Mouse (Mus musculus) hindbrain, embryonic 12.5 days (tissue): ENCODE data around the gene Nisch. TPM values are rescaled to one million over a fixed set of nuclear protein-coding genes. Genes with fewer than 3 reads are reported as not detected.

ENCODE experiments used
- ATAC-seq: fragments of 200-750 bp; cut with Nextera tagmentation; 2 replicates; pipeline ENCODE4 v1.8.0; 2017; ENCODE audit warnings: moderate TSS enrichment; ENCODE audit not compliant: low FRiP score
- H3K27ac ChIP-seq: fragments of 300-500 bp; sonication (generic); 2 replicates; pipeline ENCODE4 v1.5.1; 2016; ENCODE audit warnings: mild to moderate bottlenecking
- H3K27me3 ChIP-seq: fragments of 300-500 bp; sonication (generic); 2 replicates; pipeline ENCODE4 v1.6.1; 2016; ENCODE audit warnings: mild to moderate bottlenecking
- H3K36me3 ChIP-seq: fragments of 300-500 bp; sonication (generic); 2 replicates; pipeline ENCODE4 v1.6.1; 2016; ENCODE audit warnings: mild to moderate bottlenecking
- H3K4me1 ChIP-seq: fragments of 300-500 bp; sonication (generic); 2 replicates; pipeline ENCODE4 v1.6.1; 2016
- H3K4me2 ChIP-seq: fragments of 300-500 bp; sonication (generic); replicated peaks from 2 replicates; pipeline ENCODE4 v1.6.1; 2016; ENCODE audit warnings: mild to moderate bottlenecking
- H3K4me3 ChIP-seq: fragments of 300-500 bp; sonication (generic); 2 replicates; pipeline ENCODE4 v1.5.1; 2016; ENCODE audit warnings: mild to moderate bottlenecking
- H3K9ac ChIP-seq: fragments of 300-500 bp; sonication (generic); 2 replicates; pipeline ENCODE4 v1.6.1; 2016; ENCODE audit warnings: mild to moderate bottlenecking, moderate library complexity
- H3K9me3 ChIP-seq: fragments of 300-500 bp; sonication (generic); replicated peaks from 2 replicates; pipeline ENCODE4 v1.6.1; 2016; ENCODE audit warnings: mild to moderate bottlenecking
- WGBS: fragments of 180-500 bp; shearing (Covaris S2); methylation state at CpG from one replicate; pipeline ENCODE4 v1.1.7; 2016; 5-methylcytosine and 5-hydroxymethylcytosine counted together
- polyA plus RNA-seq: library from polyadenylated mRNA; unstranded; fragments of >200 nt; fragmentation: Nextera tagmentation; extraction: Ambion mirVana; gene quantifications from 2 replicates; pipeline ENCODE4 v1.2.1, GENCODE M21; 2016

The Nisch gene
- polyA plus RNA-seq, 1 experiment from 2014 or later: 474 TPM

GRCm38 (mm10) chr14:31166827-31167226 is 49.9 kb downstream of the Nisch start:
- WGBS: 63% methylated on average over 9 of the region's 9 CpGs
- Histone ChIP-seq H3K4me2 (no peak overlapping the region), H3K27ac (no peak overlapping the region), H3K9me3 (no peaks in the 10 kb centered on the region), H3K4me1 (peaks cover 10% of the 10 kb centered on the region), H3K36me3 (peaks cover 24% of the 10 kb centered on the region), H3K4me3 (no peak overlapping the region), H3K9ac (no peak overlapping the region), H3K27me3 (no peaks in the 10 kb centered on the region)
- no peak for ATAC-seq

- Histone ChIP-seq H3K4me3 (no peak overlapping the region), H3K9me3 (no peaks in the 10 kb centered on the region), H3K36me3 (peaks cover 17% of the 10 kb centered on the region), H3K27me3 (no peaks in the 10 kb centered on the region), H3K27ac (no peak overlapping the region), H3K9ac (no peak overlapping the region), H3K4me1 (peaks cover 10% of the 10 kb centered on the region), H3K4me2 (no peak overlapping the region)
- 61% methylated on average over 10 of the region's 10 CpGs for WGBS
- ATAC-seq: no peak
Measured at GRCm38 (mm10) chr14:31165991-31166630, 50.6 kb downstream of the Nisch start.

DNA sequence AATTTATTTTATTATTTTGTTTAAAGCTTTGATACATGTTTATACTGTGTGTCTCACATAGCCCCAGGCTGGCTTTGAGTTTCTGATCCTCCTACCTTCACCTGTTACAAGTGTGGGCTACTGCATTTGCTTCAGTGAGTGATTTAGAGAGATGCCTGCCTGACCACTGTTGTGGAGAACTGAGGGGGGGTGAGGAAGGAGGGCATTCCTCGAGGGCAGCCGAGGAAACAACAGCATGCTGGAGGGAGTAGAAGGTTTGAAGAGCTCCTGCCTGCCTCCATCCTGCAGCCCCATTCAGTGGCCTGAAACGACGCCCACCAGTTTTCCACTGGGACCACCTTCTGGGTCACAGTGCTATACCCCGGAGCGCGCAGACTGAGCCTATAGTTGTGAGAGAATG is 51.3 kb downstream of the Nisch start:
- H3K4me2 ChIP-seq: no peak overlapping the region
- ATAC-seq: no peak
- 45% methylated on average over 7 of the region's 7 CpGs for WGBS
- H3K9me3 ChIP-seq: no peaks in the 10 kb centered on the region
- no peak overlapping the region for H3K4me3 ChIP-seq
- H3K27me3 ChIP-seq: no peaks in the 10 kb centered on the region
- no peak overlapping the region for H3K27ac ChIP-seq
- H3K9ac ChIP-seq: no peak overlapping the region
- H3K4me1 ChIP-seq: peaks cover 10% of the 10 kb centered on the region
- H3K36me3 ChIP-seq: peaks cover 10% of the 10 kb centered on the region

GRCm38 (mm10) chr14:31165010-31165409 is 51.7 kb downstream of the Nisch start:
- Histone ChIP-seq H3K36me3 (peaks cover 6% of the 10 kb centered on the region; the same call in 1 of the 2 replicates), H3K9me3 (no peaks in the 10 kb centered on the region), H3K4me2 (no peak overlapping the region), H3K4me3 (no peak overlapping the region), H3K9ac (no peak overlapping the region), H3K4me1 (peaks cover 10% of the 10 kb centered on the region), H3K27me3 (no peaks in the 10 kb centered on the region), H3K27ac (no peak overlapping the region)
- 58% methylated on average over 2 of the region's 2 CpGs for WGBS
- ATAC-seq: no peak

DNA sequence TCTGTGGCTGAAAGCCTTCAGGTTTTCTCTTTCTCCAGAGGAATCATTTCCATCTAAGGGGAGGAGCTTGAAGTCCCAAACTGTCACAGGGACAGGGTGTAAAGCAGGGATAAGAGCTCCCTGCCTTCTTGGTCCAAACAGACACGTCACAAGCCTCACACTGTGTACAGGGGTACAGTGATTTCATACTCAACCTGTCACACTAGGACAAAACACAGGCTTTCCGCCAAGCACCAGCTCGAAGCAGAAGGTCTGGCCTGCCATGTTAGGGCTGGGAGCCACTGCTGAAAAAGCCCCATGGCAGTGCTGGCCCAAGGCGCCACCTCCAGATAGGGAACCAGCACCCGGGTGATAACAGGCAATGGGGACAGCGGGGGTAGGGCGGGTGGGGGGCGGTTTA is 52.7 kb downstream of the Nisch start:
- Histone ChIP-seq H3K36me3 (no peaks in the 10 kb centered on the region), H3K27ac (no peak overlapping the region), H3K4me2 (no peak overlapping the region), H3K9ac (no peak overlapping the region), H3K27me3 (no peaks in the 10 kb centered on the region), H3K4me1 (peaks cover 10% of the 10 kb centered on the region), H3K9me3 (no peaks in the 10 kb centered on the region), H3K4me3 (no peak overlapping the region)
- ATAC-seq: no peak
- 88% methylated on average over 8 of the region's 8 CpGs for WGBS

DNA sequence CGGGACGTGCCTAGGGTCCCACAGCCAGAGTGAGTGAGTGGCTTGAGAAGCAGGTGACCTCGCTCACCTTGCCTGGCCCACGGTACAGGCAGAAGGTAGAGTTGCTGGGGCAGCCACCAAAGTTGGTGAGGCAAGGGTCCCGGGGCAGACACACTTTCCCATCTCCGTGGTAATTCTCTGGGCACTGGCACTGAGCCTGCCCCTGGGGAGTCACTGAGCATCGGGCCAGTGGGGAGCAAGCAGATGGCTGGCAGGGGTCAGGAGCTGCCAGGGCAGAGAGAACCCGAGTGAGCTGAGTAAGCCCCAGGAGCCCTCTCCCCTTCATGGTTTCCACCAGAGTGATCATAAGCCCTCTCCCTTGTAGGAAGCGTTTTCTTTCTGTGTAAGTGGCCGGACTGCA is 55.1 kb downstream of the Nisch start:
- Histone ChIP-seq H3K9ac (no peak overlapping the region), H3K4me3 (no peak overlapping the region)

DNA sequence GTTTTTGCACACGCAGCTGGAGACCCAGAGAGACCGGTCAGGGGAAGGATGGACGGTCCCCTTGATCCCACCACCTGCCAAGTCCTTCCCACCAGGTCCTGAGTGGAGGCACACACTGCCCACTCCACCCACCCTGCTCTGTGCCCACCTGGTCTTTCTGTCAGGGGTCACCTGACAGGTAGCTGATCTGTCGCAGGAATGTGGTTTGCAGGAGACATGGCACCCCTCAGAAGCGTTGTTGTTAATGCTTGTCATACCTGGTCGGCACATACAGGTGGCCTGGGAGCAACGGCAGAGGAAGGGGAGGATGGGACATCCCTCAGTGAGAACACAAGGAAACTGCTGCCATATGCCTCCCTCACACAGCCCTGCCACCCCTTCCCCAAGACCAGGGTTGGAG is 55.6 kb downstream of the Nisch start:
- no peak overlapping the region for H3K9ac ChIP-seq
- no peaks in the 10 kb centered on the region for H3K9me3 ChIP-seq
- no peaks in the 10 kb centered on the region for H3K27me3 ChIP-seq
- no peak overlapping the region for H3K4me3 ChIP-seq
- no peak for ATAC-seq
- no peak overlapping the region for H3K4me2 ChIP-seq
- H3K4me1 ChIP-seq: peaks cover 7% of the 10 kb centered on the region
- H3K27ac ChIP-seq: no peak overlapping the region
- WGBS: 90% methylated on average over 7 of the region's 7 CpGs
- H3K36me3 ChIP-seq: no peaks in the 10 kb centered on the region

More for the DNA sequence above, 55.1 kb downstream of the Nisch start:
- no peaks in the 10 kb centered on the region for H3K9me3 ChIP-seq
- H3K27ac ChIP-seq: no peak overlapping the region
- H3K4me1 ChIP-seq: peaks cover 10% of the 10 kb centered on the region
- WGBS: 66% methylated on average over 10 of the region's 10 CpGs
- no peak for ATAC-seq
- no peak overlapping the region for H3K4me2 ChIP-seq
- H3K36me3 ChIP-seq: no peaks in the 10 kb centered on the region
- no peaks in the 10 kb centered on the region for H3K27me3 ChIP-seq

GRCm38 (mm10) chr14:31160196-31161150 is 56.3 kb downstream of the Nisch start:
- WGBS: 75% methylated on average over 27 of the region's 27 CpGs
- Histone ChIP-seq H3K4me1 (peaks cover 1% of the 10 kb centered on the region; the same call in 1 of the 2 replicates), H3K9ac (no peak overlapping the region), H3K36me3 (no peaks in the 10 kb centered on the region), H3K4me2 (no peak overlapping the region), H3K9me3 (no peaks in the 10 kb centered on the region), H3K27me3 (no peaks in the 10 kb centered on the region), H3K27ac (no peak overlapping the region), H3K4me3 (no peak overlapping the region)
- ATAC-seq: no peak

DNA sequence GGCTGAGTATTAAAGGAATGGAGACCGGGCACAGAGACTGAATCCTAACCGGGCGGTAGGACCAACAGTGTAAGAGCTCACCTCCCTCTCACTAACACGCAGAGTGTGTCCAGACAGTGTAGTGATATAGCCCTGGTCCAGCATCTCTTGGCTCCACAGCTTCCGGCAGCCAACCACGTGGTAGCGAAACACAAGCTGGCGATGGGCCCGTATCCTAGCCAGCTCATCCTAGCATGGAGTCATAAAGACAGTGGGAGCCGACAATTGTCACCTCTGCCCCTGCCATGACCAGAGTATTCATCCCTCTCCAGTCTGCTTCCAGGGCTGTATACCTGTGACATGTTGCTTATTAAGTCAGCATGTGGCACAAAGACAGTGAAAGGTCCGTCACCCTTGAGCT is 71.1 kb downstream of the Nisch start:
- Histone ChIP-seq H3K27me3 (no peaks in the 10 kb centered on the region), H3K9ac (no peak overlapping the region), H3K27ac (no peak overlapping the region), H3K36me3 (peaks cover 26% of the 10 kb centered on the region), H3K9me3 (no peaks in the 10 kb centered on the region), H3K4me2 (no peak overlapping the region), H3K4me1 (no peaks in the 10 kb centered on the region), H3K4me3 (no peak overlapping the region)
- ATAC-seq: no peak
- 93% methylated on average over 11 of the region's 11 CpGs for WGBS

GRCm38 (mm10) chr14:31141011-31141410 is 75.7 kb downstream of the Nisch start:
- Histone ChIP-seq H3K9ac (no peak overlapping the region), H3K4me3 (no peak overlapping the region), H3K36me3 (peaks cover 73% of the 10 kb centered on the region), H3K4me1 (no peaks in the 10 kb centered on the region), H3K9me3 (no peaks in the 10 kb centered on the region), H3K27ac (no peak overlapping the region), H3K4me2 (no peak overlapping the region), H3K27me3 (no peaks in the 10 kb centered on the region)
- no peak for ATAC-seq
- WGBS: 96% methylated on average over 14 of the region's 14 CpGs

- Histone ChIP-seq H3K4me2 (no peak overlapping the region), H3K9ac (no peak overlapping the region), H3K4me1 (no peaks in the 10 kb centered on the region), H3K9me3 (no peaks in the 10 kb centered on the region), H3K27ac (no peak overlapping the region), H3K4me3 (no peak overlapping the region), H3K27me3 (no peaks in the 10 kb centered on the region), H3K36me3 (peaks cover 82% of the 10 kb centered on the region)
- ATAC-seq: no peak
- 90% methylated on average over 15 of the region's 15 CpGs for WGBS
Measured at GRCm38 (mm10) chr14:31140141-31140540, 76.6 kb downstream of the Nisch start.

DNA sequence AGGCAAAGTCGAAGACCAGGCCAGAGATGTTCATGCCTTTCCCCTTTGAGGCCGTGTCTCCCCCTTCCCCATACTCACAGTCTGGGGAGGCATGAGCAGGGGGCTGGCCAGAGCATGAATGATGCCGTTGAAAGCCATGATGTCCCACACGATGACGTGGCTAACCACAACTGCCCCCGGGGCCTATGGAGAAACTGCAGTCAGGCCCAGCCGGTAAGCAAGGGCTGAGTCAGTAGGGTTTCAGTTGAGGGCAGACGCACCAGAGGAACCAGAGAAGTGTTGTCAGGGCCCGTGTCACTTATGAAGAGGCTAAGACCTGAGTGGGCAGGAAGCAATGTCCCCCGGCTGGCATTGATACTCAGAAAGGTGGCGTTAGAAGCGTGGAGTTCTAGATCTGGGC is 77.1 kb downstream of the Nisch start:
- Histone ChIP-seq H3K9ac (no peak overlapping the region), H3K36me3 (peaks cover 86% of the 10 kb centered on the region), H3K9me3 (no peaks in the 10 kb centered on the region), H3K27me3 (no peaks in the 10 kb centered on the region), H3K27ac (no peak overlapping the region), H3K4me1 (peaks cover 4% of the 10 kb centered on the region; the same call in 1 of the 2 replicates), H3K4me3 (no peak overlapping the region), H3K4me2 (no peak overlapping the region)
- ATAC-seq: no peak
- WGBS: 93% methylated on average over 12 of the region's 12 CpGs
